Mouse (Mus musculus) heart, postnatal 0 days (tissue): ENCODE data around the gene Ldb1. TPM values are rescaled to one million over a fixed set of nuclear protein-coding genes. Genes with fewer than 3 reads are reported as not detected.

Experiments used
- ATAC-seq: fragments of 200-750 bp; cut with Nextera tagmentation; 2 replicates; pipeline ENCODE4 v1.8.0; 2017; ENCODE audit warnings: low read depth, moderate number of reproducible peaks, moderate library complexity; ENCODE audit not compliant: insufficient read depth
- DNase-seq: peaks from one replicate; pipeline ENCODE4 v3.0.0-alpha.2; 2016; ENCODE audit warnings: low spot score
- H3K27ac ChIP-seq: fragments of 300-500 bp; sonication (generic); 2 replicates; pipeline ENCODE4 v1.5.1; 2014; ENCODE audit warnings: low read depth, mild to moderate bottlenecking
- H3K27me3 ChIP-seq: fragments of 300-500 bp; sonication (generic); 2 replicates; pipeline ENCODE4 v1.6.1; 2014; ENCODE audit warnings: low read length, mixed read lengths; ENCODE audit not compliant: control insufficient read depth, insufficient read depth
- H3K36me3 ChIP-seq: fragments of 300-500 bp; sonication (generic); replicated peaks from 2 replicates; pipeline ENCODE4 v1.6.1; 2014; ENCODE audit warnings: low read length, mixed read lengths; ENCODE audit not compliant: control insufficient read depth, insufficient read depth
- H3K4me1 ChIP-seq: fragments of 300-500 bp; sonication (generic); 2 replicates; pipeline ENCODE4 v1.6.1; 2014; ENCODE audit warnings: antibody characterized with exemption; ENCODE audit not compliant: control insufficient read depth, insufficient read depth
- H3K4me2 ChIP-seq: fragments of 300-500 bp; sonication (generic); 2 replicates; pipeline ENCODE4 v1.6.1; 2014; ENCODE audit warnings: low read depth, mild to moderate bottlenecking, low read length, moderate library complexity
- H3K4me3 ChIP-seq: fragments of 300-500 bp; sonication (generic); 2 replicates; pipeline ENCODE4 v1.5.1; 2014; ENCODE audit warnings: low read depth, low read length
- H3K9ac ChIP-seq: fragments of 300-500 bp; sonication (generic); replicated peaks from 2 replicates; pipeline ENCODE4 v1.6.1; 2014; ENCODE audit warnings: low read depth, low read length, mixed read lengths
- H3K9me3 ChIP-seq: fragments of 300-500 bp; sonication (generic); replicated peaks from 2 replicates; pipeline ENCODE4 v1.6.1; 2016; ENCODE audit warnings: low read length; ENCODE audit not compliant: control insufficient read depth
- CTCF ChIP-seq: IDR thresholded peaks from 2 replicates; pipeline ENCODE4 v1.5.1; 2016; ENCODE audit warnings: antibody characterized with exemption, control low read depth, low read depth
- EP300 ChIP-seq: IDR thresholded peaks from 2 replicates; pipeline ENCODE4 v1.6.1; 2016; ENCODE audit warnings: antibody characterized with exemption, low read depth
- WGBS: fragments of 180-500 bp; shearing (Covaris S2); extraction: QIAGEN DNeasy Blood & Tissue Kit; methylation state at CpG from one replicate; pipeline ENCODE4 v1.1.7; 2014; 5-methylcytosine and 5-hydroxymethylcytosine counted together
- polyA plus RNA-seq: library from polyadenylated mRNA; unstranded; fragments of >200 nt; fragmentation: Nextera tagmentation; extraction: Ambion mirVana; gene quantifications from 2 replicates; pipeline ENCODE4 v1.2.1, GENCODE M21; 2015
- total RNA-seq: library from RNA; depleted of rRNA; stranded (reverse); fragments of >200 nt; gene quantifications from 2 replicates; pipeline ENCODE4 v1.2.3, GENCODE M21; 2014; ENCODE audit warnings: low replicate concordance

Gene Ldb1
- total and polyA plus RNA-seq, 2 experiments from 2014 or later, result 59.3 to 79.3 TPM

DNA sequence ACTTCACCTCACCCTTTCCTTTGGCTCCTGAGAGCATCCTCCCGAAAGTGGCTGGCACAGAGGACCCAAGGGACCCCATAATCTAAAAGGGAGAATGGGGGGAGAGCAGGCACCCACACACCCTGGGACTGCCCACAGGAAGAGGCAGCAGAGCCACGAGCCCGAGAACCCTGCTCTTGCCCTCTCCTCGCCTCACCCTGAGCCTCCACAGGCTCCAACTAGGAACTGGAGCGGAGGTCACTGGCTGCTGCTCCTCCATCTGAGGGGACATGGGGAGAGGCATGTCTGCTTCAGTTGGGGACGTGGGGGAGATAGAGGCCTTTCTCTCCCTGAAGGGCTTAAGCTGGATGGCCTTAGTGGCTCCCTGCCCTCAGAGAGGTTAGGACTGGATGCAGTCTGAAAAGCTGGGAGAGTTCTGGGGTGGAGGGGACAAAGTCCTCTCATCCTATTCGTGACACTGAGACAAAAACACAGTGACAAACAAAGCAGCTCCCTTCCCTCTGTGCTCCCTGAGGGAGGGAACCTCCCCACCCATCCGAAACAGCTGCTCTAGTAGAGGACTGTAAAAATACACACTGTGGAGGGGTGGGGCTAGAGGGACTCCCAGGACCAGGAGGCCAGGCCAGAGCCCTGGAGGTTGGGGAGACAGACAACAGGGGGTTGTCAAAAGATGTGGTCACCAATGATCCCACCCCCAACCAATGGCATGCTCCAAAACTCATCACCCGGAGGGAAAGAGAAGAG lies 13.2 kb downstream of the Ldb1 start:
- H3K4me2 ChIP-seq, result no peak overlapping the region
- DNase-seq (no peak), ATAC-seq (no peak)
- H3K9ac ChIP-seq, result no peak overlapping the region
- no peak overlapping the region for H3K4me3 ChIP-seq
- TF ChIP-seq CTCF (no peak), EP300 (no peak)
- H3K4me1 ChIP-seq, result peaks cover under 1% of the 10 kb centered on the region
- H3K9me3 ChIP-seq, result no peaks in the 10 kb centered on the region
- 71% methylated on average over 9 of the region's 9 CpGs for WGBS
- H3K27ac ChIP-seq, result no peak overlapping the region
- H3K27me3 ChIP-seq, result no peaks in the 10 kb centered on the region
- H3K36me3 ChIP-seq, result peaks cover 53% of the 10 kb centered on the region

DNA sequence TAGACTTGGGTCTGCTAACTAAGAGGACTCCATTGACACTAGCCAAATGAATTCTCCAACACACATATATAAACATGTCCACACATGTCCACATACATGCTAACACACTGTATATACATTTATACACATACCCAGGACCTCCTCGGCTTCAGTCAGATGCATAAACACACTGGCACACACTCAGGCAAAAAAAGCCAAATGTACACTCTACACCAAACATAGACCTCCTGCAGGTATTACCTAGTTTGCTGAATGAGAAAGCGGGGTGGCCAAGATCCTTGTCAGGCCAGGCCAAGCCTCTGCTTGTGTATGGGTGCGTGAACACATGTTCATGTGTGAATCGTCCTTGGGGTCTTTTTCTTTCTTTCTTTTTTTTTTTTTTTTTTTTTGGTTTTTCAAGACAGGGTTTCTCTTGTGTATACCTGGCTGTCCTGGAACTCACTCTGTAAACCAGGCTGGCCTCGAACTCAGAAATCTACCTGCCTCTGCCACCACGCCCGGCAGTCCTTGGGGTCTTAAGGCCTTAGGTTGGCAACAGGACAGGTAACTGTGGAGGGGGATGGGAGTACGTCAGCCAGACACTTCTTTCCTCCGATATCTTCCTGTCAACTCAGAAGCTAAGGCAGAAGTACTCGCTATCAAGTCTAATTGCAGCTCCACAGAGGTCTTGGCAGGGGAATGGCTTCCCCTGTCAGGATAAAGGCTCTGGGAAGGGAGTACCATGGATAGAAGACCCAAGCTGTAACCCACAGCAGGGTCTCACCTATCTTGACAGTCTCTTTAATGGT lies 14.6 kb downstream of the Ldb1 start:
- TF ChIP-seq CTCF, result no peak
- TF ChIP-seq EP300, result no peak
- Histone ChIP-seq H3K9ac (no peak overlapping the region), H3K4me3 (no peak overlapping the region), H3K36me3 (peaks cover 43% of the 10 kb centered on the region), H3K27me3 (no peaks in the 10 kb centered on the region), H3K27ac (no peak overlapping the region), H3K4me2 (no peak overlapping the region), H3K9me3 (no peaks in the 10 kb centered on the region), H3K4me1 (no peaks in the 10 kb centered on the region; the same call in 1 of the 2 replicates)
- no peak for ATAC-seq
- 83% methylated on average over 10 of the region's 10 CpGs for WGBS
- DNase-seq, result no peak

DNA sequence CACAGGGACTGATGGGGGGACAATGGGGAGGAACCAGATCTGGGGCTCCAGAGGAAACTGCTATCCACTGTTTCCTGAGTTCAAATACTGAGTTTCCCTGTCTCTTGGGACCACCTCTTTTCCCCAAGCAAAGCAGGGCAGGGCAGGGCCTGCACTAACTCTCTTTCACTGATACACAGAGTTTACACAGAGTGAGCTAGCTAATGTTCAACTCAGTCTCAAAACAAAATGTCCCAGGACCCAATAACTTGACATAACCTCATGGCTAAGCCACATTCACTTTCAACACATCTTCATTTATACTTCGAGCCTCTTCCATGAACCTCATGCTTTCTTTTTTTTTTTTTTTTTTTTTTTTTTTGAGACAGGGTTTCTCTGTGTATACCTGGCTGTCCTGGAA lies 15.4 kb downstream of the Ldb1 start:
- TF ChIP-seq CTCF, result no peak
- no peak for TF ChIP-seq EP300
- Histone ChIP-seq H3K27me3 (no peaks in the 10 kb centered on the region), H3K4me3 (no peak overlapping the region), H3K4me2 (no peak overlapping the region), H3K4me1 (no peaks in the 10 kb centered on the region; the same call in 1 of the 2 replicates), H3K36me3 (peaks cover 36% of the 10 kb centered on the region), H3K9ac (no peak overlapping the region), H3K9me3 (no peaks in the 10 kb centered on the region), H3K27ac (no peak overlapping the region)
- DNase-seq (no peak), ATAC-seq (no peak)
- WGBS, result 89% methylated on average over 1 of the region's 1 CpGs

DNA sequence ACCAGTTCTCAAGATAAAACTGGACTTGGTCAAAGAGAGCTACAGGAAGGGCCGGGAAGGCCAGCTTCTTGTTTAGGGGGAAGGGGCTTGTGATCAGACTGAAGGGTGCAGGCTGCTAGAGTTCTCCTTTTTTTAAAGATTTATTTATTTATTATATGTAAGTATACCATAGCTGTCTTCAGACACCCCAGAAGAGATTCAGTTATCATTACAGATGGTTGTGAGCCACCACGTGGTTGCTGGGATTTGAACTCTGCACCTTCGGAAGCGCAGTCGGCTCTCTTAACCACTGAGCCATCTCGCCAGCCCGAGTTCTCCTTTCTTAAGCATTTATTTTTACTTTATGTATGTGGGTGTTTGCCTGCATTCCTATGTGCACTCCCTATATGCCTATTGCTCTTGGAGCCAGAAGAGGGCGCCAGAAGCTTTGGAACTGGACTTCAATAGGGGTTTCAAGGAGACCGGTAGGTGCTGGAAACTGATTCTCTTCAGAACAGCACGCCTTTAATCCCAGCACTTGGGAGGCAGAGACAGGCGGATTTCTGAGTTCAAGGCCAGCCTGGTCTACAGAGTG lies 16.2 kb downstream of the Ldb1 start:
- no peak for TF ChIP-seq EP300
- TF ChIP-seq CTCF, result no peak; the same call in 1 of the 2 replicates
- 70% methylated on average over 11 of the region's 11 CpGs for WGBS
- ATAC-seq (no peak), DNase-seq (no peak)
- no peak overlapping the region for H3K4me2 ChIP-seq
- H3K36me3 ChIP-seq, result peaks cover 28% of the 10 kb centered on the region
- H3K9me3 ChIP-seq, result no peaks in the 10 kb centered on the region
- H3K9ac ChIP-seq, result no peak overlapping the region
- H3K27me3 ChIP-seq, result no peaks in the 10 kb centered on the region
- no peak overlapping the region for H3K4me3 ChIP-seq
- no peak overlapping the region for H3K27ac ChIP-seq
- H3K4me1 ChIP-seq, result no peaks in the 10 kb centered on the region; the same call in 1 of the 2 replicates

DNA sequence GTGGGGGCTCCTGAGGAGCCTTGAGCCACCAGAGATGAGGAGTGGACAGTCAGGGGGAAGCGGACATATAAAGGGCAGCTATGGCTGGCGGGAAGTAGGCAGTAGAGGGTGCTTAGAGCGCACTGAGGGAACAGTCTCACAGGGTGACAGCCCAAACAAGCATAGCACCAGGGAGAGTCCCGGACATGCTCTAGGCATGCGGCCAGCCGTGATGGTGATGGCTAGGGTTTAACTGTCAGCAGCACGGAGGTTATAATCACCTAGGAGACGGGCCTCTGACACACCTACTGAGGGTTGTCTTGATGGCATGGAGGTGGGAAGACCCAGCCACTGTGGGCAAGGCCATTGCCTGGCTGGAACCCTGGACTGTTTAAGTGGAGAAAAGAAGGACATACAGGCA lies 18.4 kb downstream of the Ldb1 start:
- WGBS, result 33% methylated on average over 8 of the region's 8 CpGs
- no peak overlapping the region for H3K9ac ChIP-seq
- no peak for DNase-seq
- no peak overlapping the region for H3K4me2 ChIP-seq
- peak; percentile 89 for ATAC-seq
- H3K27me3 ChIP-seq, result no peaks in the 10 kb centered on the region
- no peaks in the 10 kb centered on the region for H3K9me3 ChIP-seq
- H3K4me1 ChIP-seq, result no peaks in the 10 kb centered on the region; the same call in 1 of the 2 replicates
- H3K4me3 ChIP-seq, result no peak overlapping the region
- H3K27ac ChIP-seq, result peak overlapping the region; percentile 36; the same call in 1 of the 2 replicates
- 0 out of 2 replicates have a peak, but pooled peaks cover 5% of the 10 kb centered on the region for H3K36me3 ChIP-seq
- TF ChIP-seq EP300, result no peak
- TF ChIP-seq CTCF, result no peak
